Mouse (Mus musculus) Patski (cell line): ENCODE data around the gene Tap1. TPM values are rescaled to one million over a fixed set of nuclear protein-coding genes. Genes with fewer than 3 reads are reported as not detected.

Source experiments
- ATAC-seq: fragments of 100-300 bp; one replicate; pipeline ENCODE4 v1.8.0; 2021
- CTCF ChIA-PET: fragments of 350-600 bp; sonication (Branson Sonifier 250); formaldehyde crosslinking; loops from one replicate; lab custom pipeline; 2022; ENCODE audit warnings: inconsistent platforms; lab: Charles Lee
- POLR2A ChIA-PET: fragments of 350-600 bp; sonication (Branson Sonifier 250); formaldehyde crosslinking; loops from one replicate; lab custom pipeline; 2022; ENCODE audit warnings: antibody characterized with exemption, inconsistent platforms; lab: Charles Lee
- DNase-seq: peaks from one replicate; pipeline ENCODE4 v3.0.0-alpha.2; 2011; ENCODE audit warnings: low read depth, low spot score
- H3K27me3 ChIP-seq: fragments of 371-371 bp; one replicate; pipeline ENCODE4 v1.5.1; 2021
- CTCF ChIP-seq: fragments of 100-300 bp; IDR thresholded peaks from one replicate; pipeline ENCODE4 v1.5.1; 2021
- in situ Hi-C: fragments of 300-500 bp; cut with MboI; formaldehyde crosslinking; loops from 3 replicates; pipeline ENCODE4 v1.11.1; 2018; ENCODE audit warnings: low pct_unique_long_range_greater_than_20kb, mixed read lengths
- polyA plus RNA-seq: library from polyadenylated mRNA; unstranded; gene quantifications from one replicate; pipeline ENCODE4 v1.2.3, GENCODE M21; 2021

The Tap1 gene
- polyA plus RNA-seq, 1 experiment from 2014 or later, result 7.0 TPM

DNA sequence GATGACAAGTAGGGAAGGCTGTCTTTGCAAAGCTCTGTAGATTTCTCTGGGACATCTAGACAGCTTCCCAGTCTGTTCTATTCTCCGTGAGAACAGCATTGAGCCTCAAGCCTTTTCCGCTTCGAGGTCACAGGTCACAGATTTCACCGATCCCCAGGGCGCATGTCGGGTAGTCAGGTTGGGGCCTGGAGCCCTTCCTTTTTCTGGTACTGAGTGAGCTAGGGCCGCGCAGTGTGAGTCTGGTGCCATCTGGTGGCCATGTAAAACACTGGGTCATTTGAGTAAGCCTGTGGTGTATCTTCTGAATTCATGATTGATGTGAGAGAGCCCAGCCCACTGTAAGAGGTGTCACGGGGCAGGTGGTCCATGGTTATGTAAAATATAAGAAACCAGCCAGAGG is 47.6 kb downstream of the Tap1 start:
- ChIA-PET POLR2A (interaction anchor here (1.0 to 1.5 kb wide), 2 partner anchors 11 to 64 kb away, joined by 3 to 4 read pairs; no protein-coding TSS in a partner anchor), CTCF (interaction anchor here (0.6 to 8.0 kb wide), 19 partner anchors 10 to 194 kb away, joined by 3 to 90 read pairs (median 3); no protein-coding TSS in a partner anchor)
- no peak for DNase-seq
- peak; percentile 95 for TF ChIP-seq CTCF
- ATAC-seq, result no peak
- peaks cover 3% of the 10 kb centered on the region for H3K27me3 ChIP-seq
- in situ Hi-C loops, result no loop called here

DNA sequence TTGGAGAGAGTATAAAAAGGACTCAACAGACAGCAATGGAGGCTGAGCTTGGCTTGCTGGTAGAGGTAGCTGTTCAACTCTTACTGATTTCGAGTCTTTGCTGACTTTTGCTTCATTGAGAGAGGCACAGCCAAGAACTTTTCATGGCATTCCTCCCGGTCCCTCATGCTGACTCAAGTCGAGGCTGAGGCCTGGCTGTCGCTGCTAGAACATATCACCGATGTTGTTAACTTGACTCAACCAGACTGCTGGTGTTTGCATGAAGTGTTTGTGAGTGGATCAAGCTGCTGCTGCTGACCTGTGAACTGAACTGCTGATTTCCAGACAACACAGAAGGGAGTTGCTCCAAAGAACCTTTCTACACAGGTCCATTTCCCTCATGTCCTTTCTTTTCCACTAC is 49.3 kb downstream of the Tap1 start:
- DNase-seq (no peak), ATAC-seq (no peak)
- ChIA-PET CTCF (interaction anchor here (3.2 to 8.0 kb wide), 2 partner anchors 13 to 65 kb away, joined by 9 to 90 read pairs; no protein-coding TSS in a partner anchor), POLR2A (no interaction called here)
- in situ Hi-C loops, result no loop called here
- H3K27me3 ChIP-seq, result peaks cover 11% of the 10 kb centered on the region
- no peak for TF ChIP-seq CTCF

DNA sequence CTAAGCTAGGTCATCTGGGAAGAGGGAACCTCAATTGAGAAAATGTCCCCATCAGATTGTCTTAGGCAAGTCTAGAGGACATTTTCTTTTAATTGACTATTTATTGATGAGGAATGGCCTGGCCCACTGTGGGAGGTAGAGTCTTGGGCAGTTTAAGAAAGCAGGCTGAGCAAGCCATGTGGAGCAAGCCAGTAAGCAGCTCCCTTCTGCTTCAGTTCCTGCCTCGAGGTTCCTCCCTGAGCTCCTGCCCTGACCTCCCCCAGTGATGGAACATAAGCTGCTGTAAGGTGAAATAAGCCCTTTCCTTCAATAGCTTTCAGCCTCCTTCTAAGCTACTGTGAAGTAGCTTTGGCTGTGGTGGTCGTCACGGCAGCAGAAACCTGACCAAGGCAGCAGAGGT is 50.4 kb downstream of the Tap1 start:
- POLR2A ChIA-PET, result interaction anchor here (0.7 kb wide), 1 partner anchor 68 kb away, joined by 3 read pairs; no protein-coding TSS in a partner anchor
- H3K27me3 ChIP-seq, result peaks cover 19% of the 10 kb centered on the region
- no peak for ATAC-seq
- CTCF ChIA-PET, result interaction anchor here (1.2 to 8.0 kb wide), 3 partner anchors 25 to 136 kb away, joined by 3 to 90 read pairs (median 3); no protein-coding TSS in a partner anchor
- in situ Hi-C loops, result no loop called here
- no peak for TF ChIP-seq CTCF
- no peak for DNase-seq

DNA sequence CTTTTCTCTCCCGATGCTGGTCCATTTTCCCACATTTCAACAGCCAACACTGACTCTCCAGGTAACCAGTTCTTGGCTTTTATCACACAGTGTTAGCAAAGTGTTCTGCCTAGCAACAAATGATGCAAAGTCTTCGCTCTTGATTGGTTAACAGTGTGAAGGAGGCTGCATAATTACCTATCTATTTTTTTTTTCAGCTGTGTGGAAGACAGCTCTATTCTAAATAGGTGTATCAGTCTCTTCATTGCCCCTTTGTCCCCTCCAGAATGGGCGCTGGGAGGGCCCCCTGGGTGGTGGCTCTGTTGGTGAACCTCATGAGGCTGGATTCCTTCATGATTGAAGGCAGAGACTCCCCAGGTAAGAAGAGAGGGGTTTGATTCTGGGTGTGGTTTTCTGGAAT is 51.4 kb downstream of the Tap1 start, which contains the start of gene H2-Ob:
TSS of gene H2-Ob (plus strand) at position 198 of the 400 bp plus-strand sequence.
- DNase-seq (no peak), ATAC-seq (no peak)
- ChIA-PET POLR2A (no interaction called here), CTCF (interaction anchor here (1.2 to 8.0 kb wide), 4 partner anchors 12 to 137 kb away, joined by 3 to 90 read pairs (median 5); no protein-coding TSS in a partner anchor)
- no peak for TF ChIP-seq CTCF
- in situ Hi-C loops, result no loop called here
- H3K27me3 ChIP-seq, result peaks cover 21% of the 10 kb centered on the region

DNA sequence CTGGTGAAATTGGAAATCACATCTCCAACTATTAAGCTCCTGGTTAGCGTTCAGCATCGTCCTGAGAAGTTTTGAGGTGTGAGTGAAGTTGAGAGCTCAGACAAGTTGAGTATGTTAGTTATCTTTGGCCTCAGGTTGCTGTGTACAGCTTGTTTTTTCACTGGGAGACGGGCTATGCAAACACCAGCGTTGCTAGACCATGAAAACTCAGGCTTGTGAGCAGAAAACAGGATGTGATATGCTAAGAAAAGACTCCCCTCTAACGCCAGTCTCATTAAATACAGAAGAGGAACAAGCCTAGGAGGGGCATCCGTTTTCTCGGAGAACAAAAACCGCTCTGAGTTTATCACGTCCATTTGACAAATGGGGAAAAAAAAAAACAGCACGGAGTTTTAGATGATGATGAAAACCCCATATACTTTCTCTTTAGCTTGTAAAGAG is 52.3 kb downstream of the Tap1 start:
- in situ Hi-C loops, result no loop called here
- ChIA-PET POLR2A (no interaction called here), CTCF (interaction anchor here (1.5 to 8.0 kb wide), 2 partner anchors 11 to 68 kb away, joined by 7 to 90 read pairs; no protein-coding TSS in a partner anchor)
- H3K27me3 ChIP-seq, result peaks cover 24% of the 10 kb centered on the region
- DNase-seq (no peak), ATAC-seq (no peak)
- no peak for TF ChIP-seq CTCF

DNA sequence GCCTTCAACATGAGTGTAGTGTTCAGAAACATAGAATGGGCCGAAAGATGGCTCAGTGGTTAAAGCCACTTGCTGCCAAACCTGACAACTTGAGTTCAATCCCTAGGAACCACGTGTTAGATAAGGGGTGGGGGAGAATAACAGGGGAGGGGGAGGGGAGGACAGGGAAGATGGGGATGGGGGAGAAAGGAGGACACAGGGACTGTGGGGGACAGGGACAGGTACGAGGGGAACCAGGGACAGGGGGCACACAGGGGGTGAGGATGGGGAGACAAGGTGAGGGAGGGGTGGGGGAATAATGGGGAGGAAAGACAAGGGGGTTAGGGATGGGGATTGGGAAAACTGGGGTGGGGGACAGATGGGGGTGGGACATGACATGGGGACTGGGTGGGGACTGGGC is 53.0 kb downstream of the Tap1 start:
- in situ Hi-C loops, result no loop called here
- POLR2A ChIA-PET, result no interaction called here

DNA sequence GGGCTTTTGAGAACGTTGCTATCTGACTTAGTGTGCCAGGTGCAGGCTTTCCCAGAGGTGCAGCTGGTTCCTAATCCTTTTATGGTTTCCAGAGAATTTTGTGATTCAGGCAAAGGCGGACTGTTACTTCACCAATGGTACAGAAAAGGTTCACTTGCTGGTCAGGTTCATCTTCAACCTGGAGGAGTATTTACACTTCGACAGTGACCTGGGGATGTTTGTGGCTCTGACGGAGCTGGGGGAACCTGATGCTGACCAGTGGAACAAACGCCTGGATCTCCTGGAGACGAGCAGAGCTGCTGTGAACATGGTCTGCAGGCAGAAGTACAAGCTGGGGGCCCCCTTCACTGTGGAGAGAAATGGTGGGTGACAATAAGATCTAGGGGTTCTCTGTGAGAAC is 53.6 kb downstream of the Tap1 start:
- ATAC-seq (no peak), DNase-seq (no peak)
- TF ChIP-seq CTCF, result no peak
- CTCF ChIA-PET, result no interaction called here
- H3K27me3 ChIP-seq, result peaks cover 35% of the 10 kb centered on the region
- POLR2A ChIA-PET, result no interaction called here
- in situ Hi-C loops, result no loop called here

More for the DNA sequence above, 53.0 kb downstream of the Tap1 start:
- CTCF ChIA-PET, result interaction anchor here (1.5 to 8.0 kb wide), 2 partner anchors 11 to 69 kb away, joined by 7 to 90 read pairs; no protein-coding TSS in a partner anchor
- ATAC-seq, result no peak
- peaks cover 32% of the 10 kb centered on the region for H3K27me3 ChIP-seq
- TF ChIP-seq CTCF, result no peak
- no peak for DNase-seq

DNA sequence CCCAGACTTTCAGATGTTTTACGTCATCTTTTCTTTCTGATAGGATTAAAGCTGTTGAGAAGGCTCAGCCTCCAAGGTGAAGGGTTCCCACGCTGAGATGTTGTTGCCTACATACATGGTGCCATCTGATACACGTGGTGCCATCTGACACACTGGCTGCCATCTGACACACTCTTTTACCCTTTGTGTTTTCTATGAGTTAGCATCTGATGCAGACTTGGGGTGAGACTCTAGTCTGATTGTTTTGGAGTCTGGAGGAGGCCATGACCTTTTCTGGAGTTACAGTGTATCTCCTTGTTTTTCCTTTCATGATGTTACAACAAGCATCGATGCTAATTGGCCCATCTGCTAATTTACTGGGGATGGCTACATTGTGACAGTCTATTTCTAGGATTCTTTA is 57.3 kb downstream of the Tap1 start:
- DNase-seq (no peak), ATAC-seq (no peak)
- ChIA-PET POLR2A (no interaction called here), CTCF (interaction anchor here (1.6 kb wide), 1 partner anchor 74 kb away, joined by 4 read pairs; no protein-coding TSS in a partner anchor)
- TF ChIP-seq CTCF, result no peak
- H3K27me3 ChIP-seq, result peaks cover 49% of the 10 kb centered on the region
- in situ Hi-C loops, result loop anchor here (5.0 kb wide), 3 partner anchors 67 to 103 kb away; no protein-coding TSS in a partner anchor

Other genes starting within 250 kb of the Tap1 start
- gene Pfdn6, start 247.2 kb upstream of the Tap1 start, polyA plus RNA-seq, result 115 TPM
- 35.8 TPM for gene Wdr46, start 246.9 kb upstream of the Tap1 start, polyA plus RNA-seq
- 2.8 TPM for gene B3galt4, start 236.1 kb upstream of the Tap1 start, polyA plus RNA-seq
- 56.9 TPM for gene Vps52, start 231.7 kb upstream of the Tap1 start, polyA plus RNA-seq
- gene Rps18, start 231.6 kb upstream of the Tap1 start, polyA plus RNA-seq, result 1,854 TPM
- gene H2-K1, start 187.2 kb upstream of the Tap1 start, polyA plus RNA-seq, result 79.5 TPM
- gene Ring1, start 162.9 kb upstream of the Tap1 start, polyA plus RNA-seq, result 31.1 TPM
- 49.3 TPM for gene H2-Ke6, start 159.5 kb upstream of the Tap1 start, polyA plus RNA-seq
- 189 TPM for gene Slc39a7, start 155.9 kb upstream of the Tap1 start, polyA plus RNA-seq
- gene Rxrb, start 155.7 kb upstream of the Tap1 start, polyA plus RNA-seq, result 57.1 TPM
- 0.60 TPM for gene Col11a2, start 148.1 kb upstream of the Tap1 start, polyA plus RNA-seq
- not detected for gene H2-Oa, start 95.2 kb upstream of the Tap1 start, polyA plus RNA-seq
- 17.1 TPM for gene H2-DMa, start 68.0 kb upstream of the Tap1 start, polyA plus RNA-seq
- gene Brd2, start 64.9 kb upstream of the Tap1 start, polyA plus RNA-seq, result 239 TPM
- 8.2 TPM for gene H2-DMb2, start 44.2 kb upstream of the Tap1 start, polyA plus RNA-seq
- gene H2-DMb1, start 34.5 kb upstream of the Tap1 start, polyA plus RNA-seq, result 36.6 TPM
- 1.3 TPM for gene Psmb9, start 211 bp downstream of the Tap1 start, polyA plus RNA-seq
- 18.7 TPM for gene Psmb8, start 10.2 kb downstream of the Tap1 start, polyA plus RNA-seq
- 38.2 TPM for gene Tap2, start 16.0 kb downstream of the Tap1 start, polyA plus RNA-seq
- gene H2-Ob, start 51.4 kb downstream of the Tap1 start, polyA plus RNA-seq, result not detected
- gene H2-Ab1, start 70.1 kb downstream of the Tap1 start, polyA plus RNA-seq, result 0.09 TPM
- gene H2-Aa, start 100.3 kb downstream of the Tap1 start, polyA plus RNA-seq, result not detected
- gene H2-Eb1, start 118.3 kb downstream of the Tap1 start, polyA plus RNA-seq, result 0.32 TPM
- not detected for gene H2-Eb2, start 138.1 kb downstream of the Tap1 start, polyA plus RNA-seq
- not detected for gene Btnl2, start 167.3 kb downstream of the Tap1 start, polyA plus RNA-seq
- gene Btnl1, start 189.6 kb downstream of the Tap1 start, polyA plus RNA-seq, result not detected
- gene BC051142, start 211.3 kb downstream of the Tap1 start, polyA plus RNA-seq, result not detected